Mouse (Mus musculus) midbrain, embryonic 11.5 days (tissue): ENCODE measurements around the gene Pycard. TPM values are rescaled to one million over a fixed set of nuclear protein-coding genes. Genes with fewer than 3 reads are reported as not detected.

Experiments used
- ATAC-seq: fragments of 200-750 bp; cut with Nextera tagmentation; 2 replicates; pipeline ENCODE4 v1.8.0; 2017; ENCODE audit warnings: moderate TSS enrichment, moderate library complexity; ENCODE audit not compliant: low FRiP score
- DNase-seq: peaks from one replicate; pipeline ENCODE4 v3.0.0; 2015; ENCODE audit warnings: low spot score; ENCODE audit errors: missing footprints
- H3K27ac ChIP-seq: fragments of 300-500 bp; sonication (generic); 2 replicates; pipeline ENCODE4 v1.5.1; 2014; ENCODE audit warnings: low read depth, low read length
- H3K27me3 ChIP-seq: fragments of 300-500 bp; sonication (generic); 2 replicates; pipeline ENCODE4 v1.6.1; 2014; ENCODE audit warnings: mild to moderate bottlenecking, low read length, moderate library complexity, mixed read lengths; ENCODE audit not compliant: control insufficient read depth, insufficient read depth
- H3K36me3 ChIP-seq: fragments of 300-500 bp; sonication (generic); 2 replicates; pipeline ENCODE4 v1.6.1; 2014; ENCODE audit warnings: mild to moderate bottlenecking, low read length, moderate library complexity, mixed read lengths; ENCODE audit not compliant: control insufficient read depth, insufficient read depth
- H3K4me1 ChIP-seq: fragments of 300-500 bp; sonication (generic); 2 replicates; pipeline ENCODE4 v1.6.1; 2014; ENCODE audit warnings: low read length; ENCODE audit not compliant: control insufficient read depth, insufficient read depth
- H3K4me2 ChIP-seq: fragments of 300-500 bp; sonication (generic); 2 replicates; pipeline ENCODE4 v1.6.1; 2014; ENCODE audit warnings: mild to moderate bottlenecking, moderate library complexity
- H3K4me3 ChIP-seq: fragments of 300-500 bp; sonication (generic); 2 replicates; pipeline ENCODE4 v1.5.1; 2014; ENCODE audit warnings: low read depth, low read length
- H3K9ac ChIP-seq: fragments of 300-500 bp; sonication (generic); 2 replicates; pipeline ENCODE4 v1.6.1; 2014; ENCODE audit warnings: low read length
- H3K9me3 ChIP-seq: fragments of 300-500 bp; sonication (generic); 2 replicates; pipeline ENCODE4 v1.6.1; 2016; ENCODE audit warnings: low read length; ENCODE audit not compliant: control insufficient read depth
- WGBS: fragments of 180-500 bp; shearing (Covaris S2); extraction: QIAGEN DNeasy Blood & Tissue Kit; methylation state at CpG from one replicate; pipeline ENCODE4 v1.1.7; 2014; 5-methylcytosine and 5-hydroxymethylcytosine counted together
- polyA plus RNA-seq: library from polyadenylated mRNA; unstranded; fragments of >200 nt; fragmentation: Nextera tagmentation; extraction: Ambion mirVana; gene quantifications from 2 replicates; pipeline ENCODE4 v1.2.1, GENCODE M21; 2014

Pycard gene
- polyA plus RNA-seq, 1 experiment from 2014 or later: 6.7 TPM

GRCm38 (mm10) chr7:127991643-127992487, 1.8 kb downstream of the Pycard start:
- 48% methylated on average over 6 of the region's 6 CpGs for WGBS

GRCm38 (mm10) chr7:127988904-127989303, 4.8 kb downstream of the Pycard start:
- ATAC-seq (no peak), DNase-seq (no peak)
- no peak overlapping the region for H3K9ac ChIP-seq
- no peaks in the 10 kb centered on the region for H3K27me3 ChIP-seq
- H3K4me2 ChIP-seq: no peak overlapping the region
- no peak overlapping the region for H3K4me3 ChIP-seq
- H3K27ac ChIP-seq: no peak overlapping the region
- H3K9me3 ChIP-seq: no peaks in the 10 kb centered on the region
- WGBS: 89% methylated on average over 1 of the region's 1 CpGs
- H3K4me1 ChIP-seq: no peaks in the 10 kb centered on the region
- H3K36me3 ChIP-seq: peaks cover 17% of the 10 kb centered on the region; the same call in 1 of the 2 replicates

More at GRCm38 (mm10) chr7:127991643-127992487, 1.8 kb downstream of the Pycard start:
- no peaks in the 10 kb centered on the region for H3K27me3 ChIP-seq
- H3K4me3 ChIP-seq: no peak overlapping the region
- no peaks in the 10 kb centered on the region for H3K4me1 ChIP-seq
- no peak overlapping the region for H3K9ac ChIP-seq
- H3K27ac ChIP-seq: no peak overlapping the region
- peak; percentile 97 for DNase-seq
- H3K36me3 ChIP-seq: peaks cover 6% of the 10 kb centered on the region; the same call in 1 of the 2 replicates
- ATAC-seq: peak; percentile 31
- no peak overlapping the region for H3K4me2 ChIP-seq
- H3K9me3 ChIP-seq: no peaks in the 10 kb centered on the region

GRCm38 (mm10) chr7:127980606-127981005, 13.1 kb downstream of the Pycard start:
- H3K9ac ChIP-seq: no peak overlapping the region
- no peaks in the 10 kb centered on the region for H3K9me3 ChIP-seq
- 95% methylated on average over 3 of the region's 3 CpGs for WGBS
- H3K4me2 ChIP-seq: no peak overlapping the region
- no peaks in the 10 kb centered on the region for H3K27me3 ChIP-seq
- no peak for ATAC-seq
- H3K4me1 ChIP-seq: no peaks in the 10 kb centered on the region
- H3K36me3 ChIP-seq: peaks cover 40% of the 10 kb centered on the region
- no peak overlapping the region for H3K27ac ChIP-seq
- H3K4me3 ChIP-seq: no peak overlapping the region
- peak; percentile 84 for DNase-seq

GRCm38 (mm10) chr7:127978856-127979255, 14.8 kb downstream of the Pycard start:
- Histone ChIP-seq H3K9ac (no peak overlapping the region), H3K27me3 (no peaks in the 10 kb centered on the region), H3K4me1 (no peaks in the 10 kb centered on the region), H3K27ac (no peak overlapping the region), H3K4me2 (no peak overlapping the region), H3K4me3 (no peak overlapping the region), H3K36me3 (peaks cover 42% of the 10 kb centered on the region), H3K9me3 (no peaks in the 10 kb centered on the region)
- DNase-seq (peak; percentile 79), ATAC-seq (no peak)
- WGBS: 99% methylated on average over 2 of the region's 2 CpGs

GRCm38 (mm10) chr7:127974413-127974930, 19.2 kb downstream of the Pycard start:
- no peak overlapping the region for H3K9ac ChIP-seq
- DNase-seq: peak; percentile 81
- H3K4me2 ChIP-seq: no peak overlapping the region
- peaks cover 53% of the 10 kb centered on the region for H3K36me3 ChIP-seq
- no peaks in the 10 kb centered on the region for H3K27me3 ChIP-seq
- no peak overlapping the region for H3K4me3 ChIP-seq
- 90% methylated on average over 2 of the region's 2 CpGs for WGBS
- no peak for ATAC-seq
- H3K4me1 ChIP-seq: peaks cover under 1% of the 10 kb centered on the region
- no peaks in the 10 kb centered on the region for H3K9me3 ChIP-seq
- H3K27ac ChIP-seq: no peak overlapping the region

GRCm38 (mm10) chr7:127967922-127968828, 25.5 kb downstream of the Pycard start:
- H3K27ac ChIP-seq: peak overlapping the region; percentile 95
- H3K27me3 ChIP-seq: no peaks in the 10 kb centered on the region
- H3K4me3 ChIP-seq: peak overlapping the region; percentile 98
- DNase-seq: peak; percentile 96
- no peaks in the 10 kb centered on the region for H3K9me3 ChIP-seq
- ATAC-seq: peak; percentile 65
- WGBS: 1% methylated on average over 37 of the region's 42 CpGs
- peaks cover 11% of the 10 kb centered on the region for H3K4me1 ChIP-seq
- H3K9ac ChIP-seq: peak overlapping the region; percentile 100
- peak overlapping the region; percentile 94 for H3K4me2 ChIP-seq
- H3K36me3 ChIP-seq: peaks cover 22% of the 10 kb centered on the region; the same call in 1 of the 2 replicates

- H3K27me3 ChIP-seq: no peaks in the 10 kb centered on the region
- H3K27ac ChIP-seq: peak within 1 kb of the TSS; percentile 95
- WGBS: under 1% methylated on average over 91 of the region's 92 CpGs
- H3K4me2 ChIP-seq: peak within 1 kb of the TSS; percentile 94
- ATAC-seq (peak; percentile 94), DNase-seq (peak; percentile 99)
- H3K4me1 ChIP-seq: peaks cover 11% of the 10 kb centered on the region
- no peaks in the 10 kb centered on the region for H3K9me3 ChIP-seq
- H3K36me3 ChIP-seq: peaks cover 18% of the 10 kb centered on the region; the same call in 1 of the 2 replicates
- peak within 1 kb of the TSS; percentile 98 for H3K4me3 ChIP-seq
- peak within 1 kb of the TSS; percentile 100 for H3K9ac ChIP-seq
These were observed 26.4 kb downstream of the Pycard start, which contains the start of gene Fus for GRCm38 (mm10) chr7:127967004-127967921. Fus (plus strand) TSS chr7:127967457.

- H3K4me1 ChIP-seq: peaks cover 11% of the 10 kb centered on the region
- peak overlapping the region; percentile 100 for H3K9ac ChIP-seq
- H3K36me3 ChIP-seq: peaks cover 12% of the 10 kb centered on the region; the same call in 1 of the 2 replicates
- peak overlapping the region; percentile 67 for H3K4me2 ChIP-seq
- peak overlapping the region; percentile 98 for H3K4me3 ChIP-seq
- 17% methylated on average over 10 of the region's 10 CpGs for WGBS
- DNase-seq (no peak), ATAC-seq (0 out of 2 replicates have a peak, but pooled peaks have one; percentile 3)
- H3K27ac ChIP-seq: peak overlapping the region; percentile 95
- no peaks in the 10 kb centered on the region for H3K9me3 ChIP-seq
- no peaks in the 10 kb centered on the region for H3K27me3 ChIP-seq
These were observed 27.2 kb downstream of the Pycard start for GRCm38 (mm10) chr7:127966371-127966918.
